Mouse (Mus musculus) lung, adult 2 months (tissue): ENCODE results near the gene Map3k11.

Experiments
- CTCF ChIP-seq: fragments of 200-500 bp; IDR thresholded peaks from 2 replicates; pipeline ENCODE4 v1.5.1; 2011; ENCODE audit warnings: mild to moderate bottlenecking, low read length, control low read depth; ENCODE audit not compliant: insufficient read depth
- POLR2A ChIP-seq: fragments of 200-500 bp; IDR thresholded peaks from 2 replicates; pipeline ENCODE4 v1.6.1; 2011; ENCODE audit warnings: low read depth, mild to moderate bottlenecking, control low read depth, low read length, borderline replicate concordance; ENCODE audit errors: extremely low read depth

DNA sequence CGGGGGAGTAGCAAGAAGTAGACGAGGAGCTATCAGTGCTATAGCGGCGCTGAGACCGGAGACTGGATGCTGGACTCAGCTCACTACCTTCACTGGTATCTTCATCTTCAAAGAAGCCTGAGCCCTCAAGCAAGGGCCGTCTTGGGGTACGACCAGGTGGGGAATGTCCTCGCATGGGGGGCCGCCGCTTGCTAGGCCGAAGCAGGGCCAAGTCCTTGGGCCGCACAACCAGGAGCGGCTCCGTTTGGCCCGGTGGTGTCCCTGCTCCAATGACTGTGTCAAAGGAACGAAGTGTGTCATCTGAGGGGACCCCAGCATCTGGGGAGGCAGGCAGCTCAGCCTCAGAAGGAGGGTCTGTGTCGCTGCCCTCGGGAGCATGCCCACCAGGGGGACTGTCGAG is 3.1 kb upstream of the Map3k11 start:
- TF ChIP-seq CTCF (no peak), POLR2A (no peak)
